Mouse (Mus musculus) skeletal muscle tissue, adult 2 months (tissue): ENCODE results near the gene Ubald1.

Experiments used
- DNase-seq: peaks from one replicate; pipeline ENCODE4 v3.0.0-alpha.2; 2012; ENCODE audit warnings: low read depth, low spot score

Ubald1 gene

GRCm38 (mm10) chr16:4899711-4900110, 19.6 kb upstream of the Ubald1 start:
- no peak for DNase-seq

DNA sequence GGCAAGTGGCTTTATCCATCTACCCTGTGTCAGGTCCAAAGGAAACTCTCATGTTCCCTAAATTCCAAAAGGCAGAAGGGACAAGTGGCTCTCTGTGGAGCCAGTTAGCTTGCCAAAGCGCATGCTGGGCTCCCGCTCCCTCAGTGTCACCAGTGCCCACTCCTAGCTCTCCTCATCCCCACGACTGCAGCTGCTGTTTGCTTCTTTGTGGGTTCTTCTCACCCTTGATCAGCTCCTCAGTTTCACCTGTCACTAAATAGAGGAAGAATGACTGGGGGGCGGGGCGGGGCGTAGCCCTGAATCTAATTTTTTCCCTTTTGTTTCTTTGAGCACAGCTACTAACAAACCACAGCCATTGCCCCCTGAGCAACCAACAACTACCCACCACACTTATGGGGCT, 18.8 kb upstream of the Ubald1 start:
- no peak for DNase-seq

GRCm38 (mm10) chr16:4897146-4897730, 17.1 kb upstream of the Ubald1 start:
- DNase-seq: no peak

GRCm38 (mm10) chr16:4896249-4897027, 16.3 kb upstream of the Ubald1 start:
- DNase-seq: peak; percentile 77

DNA sequence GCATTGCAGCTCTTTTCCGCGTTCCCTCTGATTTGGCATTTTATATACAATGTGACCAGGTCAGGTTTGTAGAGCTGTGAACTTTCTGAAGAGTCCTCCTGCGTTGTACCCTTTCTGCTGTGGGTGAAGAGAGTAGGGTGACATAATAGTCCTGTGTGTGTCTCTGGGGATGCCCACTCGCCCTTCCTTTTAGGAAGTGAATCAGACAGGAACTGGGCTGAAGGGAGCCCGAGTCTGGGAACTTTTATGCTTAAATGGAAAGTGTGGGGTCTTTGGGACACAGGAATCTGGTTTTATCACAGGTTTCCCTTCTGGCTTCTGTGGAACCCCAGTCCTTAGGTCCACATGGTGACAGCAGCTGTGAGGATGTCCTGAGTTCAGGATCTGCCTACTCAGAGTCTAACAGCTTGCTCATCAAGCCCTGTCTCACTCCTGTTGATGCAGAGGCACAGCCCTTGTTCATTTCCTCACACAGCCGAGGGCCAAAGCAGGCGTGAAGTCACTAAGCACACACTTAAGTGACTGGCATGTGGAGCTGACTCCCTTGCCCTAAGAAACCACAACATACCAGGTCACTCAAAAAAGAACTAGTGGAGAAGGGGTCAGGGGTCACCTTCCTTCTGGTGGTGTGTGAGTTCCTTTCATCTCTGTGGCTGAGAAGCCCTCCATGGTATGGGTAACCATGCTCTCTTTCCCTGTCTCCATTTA, 14.2 kb upstream of the Ubald1 start:
- DNase-seq: no peak

DNA sequence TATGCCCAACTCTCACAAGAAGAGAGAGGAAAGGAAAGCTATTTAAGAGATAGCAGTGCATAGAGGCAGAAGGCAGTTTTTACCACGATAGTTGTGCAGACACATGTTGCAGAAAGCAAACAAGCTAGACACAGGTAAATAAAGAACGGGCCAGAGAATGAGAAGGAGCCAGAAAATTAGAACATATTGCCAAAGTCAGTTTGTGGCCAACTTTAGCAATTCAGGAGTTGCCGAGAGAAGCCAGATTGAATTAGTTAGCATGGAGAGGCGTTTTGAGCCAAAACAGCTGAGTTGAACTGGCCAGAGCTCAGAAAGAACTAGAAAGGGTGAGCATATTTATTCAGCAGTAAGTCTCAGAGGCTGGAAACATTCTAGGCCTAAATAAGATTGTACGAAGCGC, 12.1 kb upstream of the Ubald1 start:
- no peak for DNase-seq

- no peak for DNase-seq
Observed at GRCm38 (mm10) chr16:4890201-4890709, 10.1 kb upstream of the Ubald1 start.

DNA sequence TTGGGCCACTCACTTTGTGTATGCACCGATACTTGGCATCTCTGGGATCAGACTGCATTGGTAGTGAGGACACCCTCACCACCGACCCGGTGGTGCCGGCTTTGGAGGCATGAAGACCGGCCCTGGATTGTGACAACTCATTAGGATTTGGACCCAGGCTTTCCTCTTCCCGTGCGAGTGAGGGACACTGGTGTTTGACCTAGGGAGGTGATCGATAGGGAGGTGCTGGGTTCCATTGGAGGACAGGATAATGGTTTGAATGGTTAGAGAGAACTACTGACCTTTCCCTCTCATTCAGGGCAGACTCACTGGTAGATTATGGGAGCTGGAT, 6.5 kb upstream of the Ubald1 start:
- no peak for DNase-seq

DNA sequence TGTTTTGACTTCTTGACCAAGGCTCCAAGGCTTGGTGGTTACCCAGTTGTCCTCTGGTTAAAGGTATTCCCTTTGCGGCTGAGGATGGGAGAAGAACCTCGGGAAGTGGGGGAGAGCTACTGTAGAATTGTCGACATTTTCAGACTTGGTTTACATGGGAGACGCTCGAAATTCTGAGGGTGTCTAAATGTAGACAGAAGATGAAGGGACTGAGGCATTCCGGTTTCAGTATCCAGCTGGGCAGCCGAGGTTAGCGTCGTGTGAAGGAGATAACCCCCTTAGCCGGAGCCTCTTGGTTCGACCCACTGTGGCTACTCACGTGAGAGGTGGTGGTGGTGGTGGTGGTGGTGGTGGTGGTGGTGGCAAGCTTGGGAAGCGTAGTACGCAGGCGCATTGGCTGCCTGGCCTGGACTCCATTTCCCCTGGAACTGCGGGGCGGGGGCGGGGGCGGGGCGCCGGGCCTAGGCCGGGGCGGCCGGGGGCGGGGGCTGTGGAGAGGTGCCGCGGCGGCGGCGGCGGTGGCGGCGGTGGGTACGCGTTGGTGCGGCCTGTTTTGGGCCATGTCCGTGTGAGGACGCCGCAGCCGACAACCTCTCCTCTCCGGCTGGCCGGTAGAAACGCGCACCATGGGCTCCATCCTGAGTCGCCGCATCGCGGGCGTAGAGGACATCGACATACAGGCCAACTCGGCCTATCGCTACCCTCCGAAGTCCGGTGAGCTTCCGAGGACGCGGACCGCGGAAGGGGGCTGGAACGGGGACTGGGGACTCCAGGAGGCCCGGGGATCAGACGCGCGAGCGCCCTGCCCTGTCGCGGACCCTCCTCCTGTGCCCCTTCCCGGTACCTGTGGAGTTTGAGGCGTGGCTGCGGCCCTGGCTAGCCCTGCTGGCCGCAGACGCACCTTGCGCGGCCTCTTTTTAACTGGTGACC, 5.9 kb upstream of the Ubald1 start, which contains the start of gene Mgrn1:
Gene Mgrn1 (plus strand): TSS at position 490 of the 930 bp plus-strand sequence.
- peak; percentile 91 for DNase-seq

GRCm38 (mm10) chr16:4884930-4885329, 4.8 kb upstream of the Ubald1 start:
- no peak for DNase-seq

DNA sequence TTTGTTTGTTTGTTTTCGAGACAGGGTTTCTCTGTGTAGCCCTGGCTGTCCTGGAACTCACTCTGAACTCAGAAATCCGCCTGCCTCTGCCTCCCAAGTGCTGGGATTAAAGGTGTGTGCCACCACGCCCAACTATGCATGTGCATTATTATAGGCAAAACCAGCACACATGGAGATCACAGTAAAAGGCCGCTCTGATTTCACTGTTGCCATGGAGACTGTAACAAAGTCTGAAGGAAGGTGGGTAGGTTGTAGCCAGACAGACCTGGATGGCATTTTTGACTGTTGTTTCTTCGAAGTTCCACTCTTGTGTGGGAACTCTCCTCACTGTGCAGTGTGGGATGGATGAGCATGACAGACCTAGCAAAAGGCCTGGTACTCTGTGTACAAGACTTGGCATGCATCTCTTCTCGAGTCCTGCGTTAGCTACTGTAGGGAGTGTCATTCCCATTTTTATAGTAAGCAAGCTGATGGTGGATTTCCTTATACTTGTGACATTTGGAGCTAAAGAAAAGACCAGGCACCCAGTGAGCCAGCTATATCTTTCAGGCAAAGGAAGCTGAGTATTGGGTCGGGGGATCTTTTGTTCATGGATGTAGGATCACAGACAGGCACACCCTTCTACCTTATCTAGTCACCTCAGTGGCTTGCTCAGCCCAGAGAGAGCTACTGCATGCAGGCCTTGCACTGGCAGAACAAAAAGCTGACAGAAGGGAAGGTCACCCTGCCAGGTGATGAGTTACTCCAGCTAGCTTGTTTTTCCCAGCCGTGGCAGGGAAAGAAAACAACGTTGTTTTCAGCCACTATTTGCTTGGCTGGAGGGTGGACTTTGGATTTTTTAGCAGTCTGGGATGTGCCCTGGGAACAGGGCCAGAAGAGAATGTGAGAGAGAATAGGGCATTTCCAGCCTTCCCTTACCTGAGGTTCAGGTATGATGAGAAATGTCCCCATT, 1.6 kb upstream of the Ubald1 start:
- DNase-seq: no peak

DNA sequence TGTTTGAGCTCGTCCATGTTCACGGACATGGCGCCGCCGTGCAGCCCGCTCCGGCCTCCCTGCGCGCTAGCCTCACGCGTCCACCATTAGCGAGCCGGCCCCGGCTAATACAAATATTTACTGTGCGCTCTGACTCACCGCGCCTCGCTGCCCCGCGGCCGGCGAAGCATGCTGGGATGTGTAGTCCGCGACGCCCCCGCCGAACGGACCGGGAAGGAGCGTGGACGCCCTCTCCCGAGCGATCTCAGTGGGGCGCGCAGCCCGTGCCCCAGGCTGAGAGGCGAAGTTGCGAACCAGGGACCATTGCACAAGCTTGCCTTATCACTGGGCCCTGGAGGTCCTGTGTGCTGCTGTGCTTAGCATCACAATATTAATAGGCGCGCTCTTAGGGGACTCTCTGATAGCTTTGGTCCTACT, 399 bp downstream of the Ubald1 start:
- peak; percentile 91 for DNase-seq

DNA sequence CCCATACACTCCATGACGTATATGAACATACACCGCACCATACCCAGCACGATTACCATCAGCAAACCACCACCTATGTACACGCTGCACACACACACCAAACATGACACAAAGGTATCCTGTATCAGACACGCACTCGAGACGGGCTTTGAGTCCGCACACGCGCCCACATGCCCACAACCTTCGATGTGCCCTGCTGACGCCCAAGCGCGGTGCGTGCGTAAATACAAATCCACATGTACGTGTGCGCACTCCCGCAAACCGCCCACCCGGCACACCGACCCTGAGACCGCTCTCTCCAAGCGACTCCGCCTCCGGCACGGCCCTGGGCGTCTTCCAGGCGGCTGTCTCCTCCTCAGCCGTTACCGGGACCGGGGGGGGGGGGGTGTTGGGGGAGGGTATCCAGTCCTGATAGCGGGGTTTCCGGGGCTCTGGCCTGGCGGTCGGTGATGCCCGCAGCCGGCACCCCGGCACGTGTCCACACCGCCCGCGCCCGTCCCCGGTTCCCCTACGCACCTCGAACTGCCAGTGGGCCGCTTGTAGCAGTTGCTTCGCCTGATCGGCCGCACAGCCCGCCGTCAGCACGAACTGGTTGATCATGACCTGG, 911 bp downstream of the Ubald1 start:
- peak; percentile 50 for DNase-seq

DNA sequence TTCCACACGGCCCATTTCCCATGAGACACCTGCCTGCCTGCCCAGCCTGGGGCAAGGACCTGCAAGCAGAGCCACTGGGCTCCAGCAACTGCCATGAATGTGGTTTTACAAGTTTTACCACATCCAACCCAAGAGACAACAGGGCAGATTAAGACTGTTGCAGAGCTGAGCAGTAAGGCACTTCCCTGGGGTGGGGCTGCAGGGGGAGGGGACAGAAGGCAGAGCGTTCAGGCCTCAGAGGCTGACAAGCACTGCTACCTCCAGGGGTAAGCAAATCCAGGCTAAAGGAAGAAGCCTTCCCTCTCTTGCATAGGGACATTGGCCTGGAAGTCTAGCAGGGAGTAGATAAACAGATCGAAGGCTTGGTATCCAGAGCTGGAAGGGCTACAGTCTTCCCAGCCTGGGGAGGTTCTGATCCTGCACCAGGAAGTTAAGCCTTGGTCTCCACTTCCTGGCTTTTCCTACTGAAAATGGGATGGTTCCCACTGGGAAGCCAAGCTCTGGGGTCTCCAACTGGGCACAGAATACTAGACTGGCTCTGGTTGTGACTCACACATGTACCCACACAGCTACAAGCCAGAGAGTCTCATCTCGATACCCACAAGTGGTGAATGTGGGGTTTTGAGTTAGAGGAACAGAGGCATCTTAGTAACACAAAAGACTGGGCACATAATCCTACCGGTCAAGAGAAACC, 1.8 kb downstream of the Ubald1 start:
- DNase-seq: peak; percentile 36

- DNase-seq: no peak
Observed at GRCm38 (mm10) chr16:4877701-4878100, 2.4 kb downstream of the Ubald1 start.

GRCm38 (mm10) chr16:4877195-4877594, 2.9 kb downstream of the Ubald1 start:
- no peak for DNase-seq

DNA sequence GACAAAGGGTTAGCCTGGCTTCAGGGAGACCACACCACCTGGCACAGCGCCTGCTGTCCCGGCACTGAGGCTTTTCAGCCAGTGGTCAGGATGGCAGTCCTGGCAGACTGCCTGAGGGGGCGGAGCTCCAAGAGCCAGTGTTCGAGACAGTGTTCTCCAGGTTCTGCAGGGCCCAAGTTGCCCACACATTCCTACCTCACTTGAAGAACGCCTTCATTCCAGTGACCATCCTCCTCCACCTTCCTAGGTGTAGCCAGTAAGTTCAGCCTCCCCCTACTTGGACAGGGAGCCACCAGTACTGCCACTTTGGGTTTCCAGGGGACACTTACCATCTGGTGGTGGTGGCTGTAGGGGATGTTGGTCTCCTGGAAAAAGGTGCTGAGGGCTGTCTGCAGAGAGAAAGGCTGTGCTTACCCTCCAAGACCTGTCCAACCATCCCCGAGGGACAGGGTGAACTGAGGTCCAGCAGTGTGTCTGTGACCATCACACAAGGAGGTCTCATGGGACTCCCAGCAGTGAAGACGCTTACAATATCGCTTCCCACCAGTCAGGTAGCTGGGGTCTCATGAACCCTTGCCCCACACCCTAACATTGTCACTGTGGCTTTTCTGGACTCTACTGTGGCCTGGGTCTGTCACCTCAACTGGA, 4.0 kb downstream of the Ubald1 start:
- peak; percentile 47 for DNase-seq

DNA sequence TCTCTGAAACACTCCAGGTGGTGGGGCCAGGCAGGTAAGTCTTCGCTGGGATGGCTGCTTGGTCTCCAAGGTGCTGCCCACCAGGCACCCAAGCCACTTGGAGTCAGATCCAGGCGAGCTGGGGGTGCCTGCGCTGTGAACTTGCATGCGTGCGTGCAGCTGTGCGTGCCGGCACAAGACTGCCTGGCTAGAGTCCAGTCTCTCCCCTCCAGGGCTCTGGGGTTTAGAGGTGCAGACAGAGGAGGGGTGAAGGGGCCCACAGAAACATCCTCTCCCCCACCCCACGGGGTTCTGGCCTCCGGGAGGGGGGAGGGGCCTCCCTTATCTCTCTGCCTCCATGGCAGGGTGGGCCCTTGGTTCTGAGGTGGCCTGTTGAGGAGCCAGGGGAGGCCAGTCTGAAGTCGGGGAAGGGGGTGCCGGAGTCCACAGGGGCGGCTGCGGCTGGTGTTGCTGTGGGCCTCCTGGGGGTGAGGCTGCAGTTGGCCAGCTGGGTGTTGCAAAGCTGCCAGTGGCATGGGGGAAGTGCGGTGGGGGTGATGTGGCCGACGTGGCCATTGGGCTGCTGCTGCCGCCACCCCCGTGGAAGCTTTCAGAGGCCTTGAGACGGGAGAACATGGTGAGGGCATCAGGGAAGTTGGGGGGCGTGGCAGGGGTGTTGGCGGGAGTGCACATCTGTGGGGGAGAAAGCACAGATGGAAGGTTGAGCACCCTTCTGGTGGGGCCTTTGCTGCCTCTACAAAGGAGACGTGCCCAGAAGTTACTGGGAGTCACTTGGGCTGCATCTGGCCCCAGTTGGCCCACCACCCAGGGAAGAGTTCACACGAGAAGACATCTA, 4.7 kb downstream of the Ubald1 start:
- no peak for DNase-seq
